Mouse (Mus musculus) neural tube, embryonic 13.5 days (tissue): ENCODE data around the gene Lamtor2. TPM values are rescaled to one million over a fixed set of nuclear protein-coding genes. Genes with fewer than 3 reads are reported as not detected.

ENCODE experiments used
- ATAC-seq: fragments of 200-750 bp; cut with Nextera tagmentation; 2 replicates; pipeline ENCODE4 v1.8.0; 2017; ENCODE audit warnings: low read depth, mild to moderate bottlenecking, moderate TSS enrichment, moderate library complexity
- H3K27ac ChIP-seq: fragments of 300-500 bp; sonication (generic); replicated peaks from 2 replicates; pipeline ENCODE4 v1.5.1; 2015; ENCODE audit warnings: moderate library complexity, mild to moderate bottlenecking, inconsistent platforms
- H3K27me3 ChIP-seq: fragments of 300-500 bp; sonication (generic); 2 replicates; pipeline ENCODE4 v1.6.1; 2015; ENCODE audit warnings: mild to moderate bottlenecking, inconsistent platforms
- H3K36me3 ChIP-seq: fragments of 300-500 bp; sonication (generic); 2 replicates; pipeline ENCODE4 v1.6.1; 2015; ENCODE audit warnings: mild to moderate bottlenecking, inconsistent platforms
- H3K4me1 ChIP-seq: fragments of 300-500 bp; sonication (generic); replicated peaks from 2 replicates; pipeline ENCODE4 v1.6.1; 2015; ENCODE audit warnings: inconsistent platforms
- H3K4me2 ChIP-seq: fragments of 300-500 bp; sonication (generic); 2 replicates; pipeline ENCODE4 v1.6.1; 2015; ENCODE audit warnings: inconsistent platforms, mild to moderate bottlenecking, moderate library complexity
- H3K4me3 ChIP-seq: fragments of 300-500 bp; sonication (generic); 2 replicates; pipeline ENCODE4 v1.5.1; 2015; ENCODE audit warnings: mild to moderate bottlenecking, inconsistent platforms
- H3K9ac ChIP-seq: fragments of 300-500 bp; sonication (generic); 2 replicates; pipeline ENCODE4 v1.6.1; 2015; ENCODE audit warnings: moderate library complexity, mild to moderate bottlenecking, inconsistent platforms
- H3K9me3 ChIP-seq: fragments of 300-500 bp; sonication (generic); 2 replicates; pipeline ENCODE4 v1.6.1; 2016; ENCODE audit warnings: inconsistent platforms
- WGBS: fragments of 180-500 bp; shearing (Covaris S2); methylation state at CpG from one replicate; pipeline ENCODE4 v1.1.7; 2015; 5-methylcytosine and 5-hydroxymethylcytosine counted together
- polyA plus RNA-seq: library from polyadenylated mRNA; unstranded; fragments of >200 nt; fragmentation: Nextera tagmentation; extraction: Ambion mirVana; gene quantifications from 2 replicates; pipeline ENCODE4 v1.2.1, GENCODE M21; 2015

Lamtor2 gene
- polyA plus RNA-seq, 1 experiment from 2014 or later = 170 TPM

GRCm38 (mm10) chr3:88538271-88539145 lies 14.4 kb downstream of the Lamtor2 start:
- Histone ChIP-seq H3K9ac (peak overlapping the region; percentile 49), H3K27me3 (no peaks in the 10 kb centered on the region), H3K4me1 (peaks cover 86% of the 10 kb centered on the region), H3K4me3 (peak overlapping the region; percentile 14; the same call in 1 of the 2 replicates), H3K27ac (peak overlapping the region; percentile 73), H3K36me3 (peaks cover 62% of the 10 kb centered on the region), H3K4me2 (peak overlapping the region; percentile 34), H3K9me3 (no peaks in the 10 kb centered on the region)
- ATAC-seq = no peak
- 31% methylated on average over 9 of the region's 9 CpGs for WGBS

GRCm38 (mm10) chr3:88537146-88537545 lies 15.7 kb downstream of the Lamtor2 start:
- no peaks in the 10 kb centered on the region for H3K27me3 ChIP-seq
- H3K27ac ChIP-seq = peak overlapping the region; percentile 99; the same call in 1 of the 2 replicates
- peak overlapping the region; percentile 63 for H3K4me3 ChIP-seq
- H3K36me3 ChIP-seq = peaks cover 62% of the 10 kb centered on the region
- no peak for ATAC-seq
- H3K9me3 ChIP-seq = no peaks in the 10 kb centered on the region
- H3K4me1 ChIP-seq = peaks cover 82% of the 10 kb centered on the region
- WGBS = 67% methylated on average over 6 of the region's 6 CpGs
- H3K9ac ChIP-seq = peak overlapping the region; percentile 100
- H3K4me2 ChIP-seq = peak overlapping the region; percentile 99

- Histone ChIP-seq H3K4me3 (peak overlapping the region; percentile 63), H3K36me3 (peaks cover 60% of the 10 kb centered on the region), H3K27ac (peak overlapping the region; percentile 99; the same call in 1 of the 2 replicates), H3K27me3 (no peaks in the 10 kb centered on the region), H3K9ac (peak overlapping the region; percentile 100), H3K4me1 (peaks cover 74% of the 10 kb centered on the region), H3K9me3 (no peaks in the 10 kb centered on the region), H3K4me2 (peak overlapping the region; percentile 99)
- 9% methylated on average over 64 of the region's 64 CpGs for WGBS
- ATAC-seq = no peak
Observed at GRCm38 (mm10) chr3:88536103-88536930, 16.6 kb downstream of the Lamtor2 start.

- 39% methylated on average over 4 of the region's 4 CpGs for WGBS
Observed at GRCm38 (mm10) chr3:88535527-88535926, 17.3 kb downstream of the Lamtor2 start.

DNA sequence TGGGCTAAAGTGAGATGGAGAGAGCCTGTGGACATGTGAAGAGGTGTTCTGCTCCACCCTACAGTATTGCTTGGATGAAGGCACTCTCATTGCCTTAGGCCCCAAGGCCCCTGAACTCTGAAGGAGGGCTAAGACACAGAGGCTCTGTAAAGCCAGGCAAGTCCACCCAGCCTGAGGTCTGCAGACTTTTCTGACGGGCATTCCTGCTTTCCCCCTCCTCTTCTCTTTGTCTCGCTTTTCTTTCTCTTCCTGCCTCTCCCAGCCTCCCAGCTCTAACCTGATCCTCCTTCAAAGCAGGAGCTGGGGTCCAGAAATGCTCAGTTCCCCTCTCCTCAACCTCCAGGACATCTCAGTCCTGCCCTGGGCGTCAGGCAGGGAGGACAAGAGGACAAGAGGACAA lies 17.9 kb downstream of the Lamtor2 start:
- Histone ChIP-seq H3K4me3 (peak overlapping the region; percentile 63), H3K27me3 (no peaks in the 10 kb centered on the region), H3K4me2 (peak overlapping the region; percentile 99), H3K9me3 (no peaks in the 10 kb centered on the region), H3K36me3 (peaks cover 47% of the 10 kb centered on the region), H3K9ac (peak overlapping the region; percentile 100), H3K27ac (peak overlapping the region; percentile 99), H3K4me1 (peaks cover 67% of the 10 kb centered on the region)
- ATAC-seq = no peak
- 9% methylated on average over 3 of the region's 3 CpGs for WGBS

More at GRCm38 (mm10) chr3:88535527-88535926, 17.3 kb downstream of the Lamtor2 start:
- no peak for ATAC-seq
- peaks cover 67% of the 10 kb centered on the region for H3K4me1 ChIP-seq
- H3K27me3 ChIP-seq = no peaks in the 10 kb centered on the region
- peak overlapping the region; percentile 99; the same call in 1 of the 2 replicates for H3K27ac ChIP-seq
- H3K4me3 ChIP-seq = peak overlapping the region; percentile 63
- H3K4me2 ChIP-seq = peak overlapping the region; percentile 99
- no peaks in the 10 kb centered on the region for H3K9me3 ChIP-seq
- H3K36me3 ChIP-seq = peaks cover 52% of the 10 kb centered on the region
- peak overlapping the region; percentile 100 for H3K9ac ChIP-seq

DNA sequence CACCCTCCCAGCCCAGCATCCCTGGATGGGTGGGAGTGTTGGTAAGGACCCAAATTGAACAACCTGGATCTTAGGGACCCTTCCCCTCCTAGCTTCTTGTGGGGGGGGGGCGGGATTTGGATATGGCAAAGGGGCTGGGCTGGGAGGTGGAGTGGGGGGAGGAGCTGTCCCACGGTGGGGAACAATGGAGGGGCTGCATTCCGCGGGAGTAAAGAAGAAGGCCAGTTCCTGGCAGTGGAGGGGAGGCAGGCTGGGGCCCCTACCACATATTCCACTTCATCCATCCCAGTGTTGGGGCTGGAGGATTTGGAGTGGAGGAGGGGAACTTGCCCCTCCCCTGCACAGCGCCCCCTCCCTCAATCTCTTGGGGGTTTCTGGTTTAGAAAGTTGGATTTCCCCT lies 19.2 kb downstream of the Lamtor2 start:
- no peak for ATAC-seq
- Histone ChIP-seq H3K27me3 (no peaks in the 10 kb centered on the region), H3K36me3 (peaks cover 39% of the 10 kb centered on the region), H3K9me3 (no peaks in the 10 kb centered on the region), H3K27ac (peak overlapping the region; percentile 99), H3K9ac (peak overlapping the region; percentile 100), H3K4me3 (peak overlapping the region; percentile 63), H3K4me2 (peak overlapping the region; percentile 99), H3K4me1 (peaks cover 70% of the 10 kb centered on the region)
- 1% methylated on average over 5 of the region's 5 CpGs for WGBS

GRCm38 (mm10) chr3:88532689-88533511 lies 20.0 kb downstream of the Lamtor2 start:
- peak overlapping the region; percentile 99 for H3K27ac ChIP-seq
- H3K27me3 ChIP-seq = no peaks in the 10 kb centered on the region
- ATAC-seq = peak; percentile 12
- H3K9ac ChIP-seq = peak overlapping the region; percentile 100
- H3K4me3 ChIP-seq = peak overlapping the region; percentile 63
- H3K9me3 ChIP-seq = no peaks in the 10 kb centered on the region
- H3K4me1 ChIP-seq = peaks cover 70% of the 10 kb centered on the region
- H3K36me3 ChIP-seq = peaks cover 31% of the 10 kb centered on the region
- peak overlapping the region; percentile 99 for H3K4me2 ChIP-seq
- WGBS = under 1% methylated on average over 39 of the region's 40 CpGs

DNA sequence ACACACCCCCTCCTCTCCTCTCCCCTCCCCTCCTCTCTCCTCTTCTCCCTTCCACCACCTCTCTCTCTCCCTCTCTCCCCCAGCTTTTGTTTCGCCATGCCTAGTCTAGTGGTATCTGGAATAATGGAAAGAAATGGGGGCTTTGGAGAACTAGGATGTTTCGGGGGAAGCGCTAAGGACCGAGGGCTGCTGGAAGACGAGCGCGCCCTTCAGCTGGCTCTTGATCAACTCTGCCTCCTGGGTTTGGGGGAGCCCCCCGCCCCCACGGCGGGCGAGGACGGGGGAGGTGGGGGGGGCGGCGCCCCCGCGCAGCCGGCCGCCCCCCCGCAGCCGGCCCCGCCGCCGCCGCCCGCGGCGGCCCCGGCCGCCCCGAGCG lies 20.6 kb downstream of the Lamtor2 start, which contains the start of gene Mex3a:
Gene Mex3a, plus strand, starts transcription at position 97 of the 376 bp plus-strand sequence.
- peaks cover 25% of the 10 kb centered on the region for H3K36me3 ChIP-seq
- H3K27ac ChIP-seq = peak within 1 kb of the TSS; percentile 99
- no peak; the same call in 1 of the 2 replicates for ATAC-seq
- WGBS = 1% methylated on average over 12 of the region's 31 CpGs
- peaks cover 70% of the 10 kb centered on the region for H3K4me1 ChIP-seq
- peak within 1 kb of the TSS; percentile 100 for H3K9ac ChIP-seq
- H3K9me3 ChIP-seq = no peaks in the 10 kb centered on the region
- no peaks in the 10 kb centered on the region for H3K27me3 ChIP-seq
- H3K4me2 ChIP-seq = peak within 1 kb of the TSS; percentile 99
- H3K4me3 ChIP-seq = peak within 1 kb of the TSS; percentile 63

GRCm38 (mm10) chr3:88531348-88532298 lies 21.3 kb downstream of the Lamtor2 start:
- Histone ChIP-seq H3K9me3 (no peaks in the 10 kb centered on the region), H3K4me3 (peak overlapping the region; percentile 63), H3K27me3 (no peaks in the 10 kb centered on the region), H3K9ac (peak overlapping the region; percentile 100), H3K27ac (peak overlapping the region; percentile 99), H3K36me3 (peaks cover 18% of the 10 kb centered on the region), H3K4me1 (peaks cover 70% of the 10 kb centered on the region), H3K4me2 (peak overlapping the region; percentile 99)
- peak; percentile 83 for ATAC-seq
- under 1% methylated on average over 53 of the region's 63 CpGs for WGBS

GRCm38 (mm10) chr3:88530082-88530864 lies 22.6 kb downstream of the Lamtor2 start:
- H3K9ac ChIP-seq = peak overlapping the region; percentile 100
- H3K27ac ChIP-seq = peak overlapping the region; percentile 99
- no peaks in the 10 kb centered on the region for H3K27me3 ChIP-seq
- H3K4me3 ChIP-seq = peak overlapping the region; percentile 63
- no peaks in the 10 kb centered on the region for H3K9me3 ChIP-seq
- H3K4me2 ChIP-seq = peak overlapping the region; percentile 99
- H3K4me1 ChIP-seq = peaks cover 69% of the 10 kb centered on the region
- peaks cover 7% of the 10 kb centered on the region for H3K36me3 ChIP-seq
- ATAC-seq = no peak
- WGBS = 7% methylated on average over 11 of the region's 11 CpGs
